Mouse (Mus musculus): ENCODE measurements around the gene Fam189a2.

- TF ChIP-seq POLR2A (IDR thresholded peaks at IDR 0.05; ENCODE audit: control insufficient read depth in 1 of 2, insufficient read depth in 1 of 2, low read depth in 1 of 2, low read length in 2 of 2, poor library complexity in 1 of 2) (no peak), POLR2AphosphoS2 (IDR thresholded peaks at IDR 0.05; ENCODE audit: low read length) (no peak), CTCF (IDR thresholded peaks at IDR 0.05 in 2 of 3, conservative IDR thresholded peaks at IDR 0.05 in 1 of 3; ENCODE audit: control insufficient read depth in 1 of 3, insufficient read depth in 1 of 3, low read depth in 2 of 3, low read length in 3 of 3, poor library complexity in 1 of 3, severe bottlenecking in 1 of 3) (no peak), TCF12 (IDR thresholded peaks at IDR 0.05; ENCODE audit: low read depth, low read length) (no peak), MEF2A (IDR thresholded peaks at IDR 0.05; ENCODE audit: extremely low read depth, insufficient replicate concordance, low read depth, low read length, poor library complexity, severe bottlenecking) (no peak)
Observed at GRCm38 (mm10) chr19:24076536-24076935, 45.7 kb upstream of the Fam189a2 start.

Data from MEL (cell line).